Mouse (Mus musculus): Measurements from ENCODE around the gene Calhm4.
A peak's percentile ranks its signal among the peaks of the same experiment; 100 is the strongest.
"Not testable (repeated sequence)": the region's sequence is repeated elsewhere in the genome, so short reads cannot be mapped to it uniquely, and the experiment has no call there.

The Calhm4 gene

GRCm38 (mm10) chr10:34044210-34044609 is at the start of gene Calhm4:
TSS of gene Calhm4 (minus strand) at chr10:34044310.
- DNase-seq (ENCODE audit: low read depth, low spot score) = no peak

- no peak for DNase-seq (ENCODE audit: low read depth, low spot score)
Observed at GRCm38 (mm10) chr10:34091888-34092287, 47.8 kb upstream of the Calhm4 start.

- no peak for DNase-seq (ENCODE audit: low read depth, low spot score)
Observed at GRCm38 (mm10) chr10:34090481-34090880, 46.4 kb upstream of the Calhm4 start.

- DNase-seq (ENCODE audit: low read depth, low spot score) = no peak
Observed at GRCm38 (mm10) chr10:34089517-34089916, 45.4 kb upstream of the Calhm4 start.

- DNase-seq (ENCODE audit: low read depth, low spot score) = no peak
Observed at GRCm38 (mm10) chr10:34088515-34088914, 44.4 kb upstream of the Calhm4 start.

GRCm38 (mm10) chr10:34086514-34086913 is 42.4 kb upstream of the Calhm4 start:
- DNase-seq (ENCODE audit: low read depth, low spot score) = no peak

- no peak for DNase-seq (ENCODE audit: low read depth, low spot score)
Observed at GRCm38 (mm10) chr10:34074522-34075200, 30.6 kb upstream of the Calhm4 start.

- no peak for DNase-seq (ENCODE audit: low read depth, low spot score)
Observed at GRCm38 (mm10) chr10:34071650-34072049, 27.5 kb upstream of the Calhm4 start.

- DNase-seq (ENCODE audit: low read depth, low spot score) = no peak
Observed at GRCm38 (mm10) chr10:34070999-34071492, 26.9 kb upstream of the Calhm4 start.

- DNase-seq (ENCODE audit: low read depth, low spot score) = no peak
Observed at GRCm38 (mm10) chr10:34069606-34070005, 25.5 kb upstream of the Calhm4 start.

- DNase-seq (ENCODE audit: low read depth, low spot score) = peak; percentile 1
Observed at GRCm38 (mm10) chr10:34066591-34066990, 22.5 kb upstream of the Calhm4 start.

GRCm38 (mm10) chr10:34053987-34054386 is 9.9 kb upstream of the Calhm4 start:
- no peak for DNase-seq (ENCODE audit: low read depth, low spot score)

GRCm38 (mm10) chr10:34037401-34037800 is 6.7 kb downstream of the Calhm4 start, which contains the start of gene Trappc3l:
TSS of gene Trappc3l (plus strand) at chr10:34037597.
- DNase-seq (ENCODE audit: low read depth, low spot score) = no peak

GRCm38 (mm10) chr10:34036587-34036986 is 7.5 kb downstream of the Calhm4 start:
- no peak for DNase-seq (ENCODE audit: low read depth, low spot score)

- peak; percentile 65 for DNase-seq (ENCODE audit: low read depth, low spot score)
Observed at GRCm38 (mm10) chr10:34033630-34034305, 10.3 kb downstream of the Calhm4 start.

GRCm38 (mm10) chr10:34030322-34030721 is 13.8 kb downstream of the Calhm4 start:
- no peak for DNase-seq (ENCODE audit: low read depth, low spot score)

- peak; percentile 76 for DNase-seq (ENCODE audit: low read depth, low spot score)
Observed at GRCm38 (mm10) chr10:34019302-34020075, 24.6 kb downstream of the Calhm4 start, which contains the start of gene Rwdd1. TSS of gene Rwdd1 (minus strand) at chr10:34019624.

- DNase-seq (ENCODE audit: low read depth, low spot score) = peak; percentile 18
Observed at GRCm38 (mm10) chr10:34018746-34019301, 25.3 kb downstream of the Calhm4 start.

- no peak for DNase-seq (ENCODE audit: low read depth, low spot score)
Observed at GRCm38 (mm10) chr10:34013241-34013640, 30.9 kb downstream of the Calhm4 start.

GRCm38 (mm10) chr10:34012581-34012980 is 31.5 kb downstream of the Calhm4 start:
- no peak for DNase-seq (ENCODE audit: low read depth, low spot score)

GRCm38 (mm10) chr10:33998397-33998796 is 45.7 kb downstream of the Calhm4 start:
- DNase-seq (ENCODE audit: low read depth, low spot score) = no peak

GRCm38 (mm10) chr10:33996686-33997085 is 47.4 kb downstream of the Calhm4 start:
- DNase-seq (ENCODE audit: low read depth, low spot score) = not testable (repeated sequence)
